Mouse (Mus musculus) midbrain, embryonic 15.5 days (tissue): Measurements from ENCODE around the gene C1qb. TPM values are rescaled to one million over a fixed set of nuclear protein-coding genes. Genes with fewer than 3 reads are reported as not detected.

ENCODE experiments used
- ATAC-seq: fragments of 200-750 bp; cut with Nextera tagmentation; replicated peaks from 2 replicates; pipeline ENCODE4 v1.8.0; 2017; ENCODE audit warnings: moderate TSS enrichment
- H3K27ac ChIP-seq: fragments of 300-500 bp; sonication (generic); 2 replicates; pipeline ENCODE4 v1.5.1; 2015; ENCODE audit warnings: mild to moderate bottlenecking, inconsistent platforms
- H3K27me3 ChIP-seq: fragments of 300-500 bp; sonication (generic); replicated peaks from 2 replicates; pipeline ENCODE4 v1.6.1; 2015; ENCODE audit warnings: inconsistent platforms
- H3K36me3 ChIP-seq: fragments of 300-500 bp; sonication (generic); replicated peaks from 2 replicates; pipeline ENCODE4 v1.6.1; 2015; ENCODE audit warnings: inconsistent platforms
- H3K4me1 ChIP-seq: fragments of 300-500 bp; sonication (generic); 2 replicates; pipeline ENCODE4 v1.6.1; 2015; ENCODE audit warnings: inconsistent platforms
- H3K4me2 ChIP-seq: fragments of 300-500 bp; sonication (generic); 2 replicates; pipeline ENCODE4 v1.6.1; 2015; ENCODE audit warnings: inconsistent platforms, mild to moderate bottlenecking, moderate library complexity
- H3K4me3 ChIP-seq: fragments of 300-500 bp; sonication (generic); 2 replicates; pipeline ENCODE4 v1.5.1; 2015; ENCODE audit warnings: mild to moderate bottlenecking, inconsistent platforms
- H3K9ac ChIP-seq: fragments of 300-500 bp; sonication (generic); 2 replicates; pipeline ENCODE4 v1.6.1; 2015; ENCODE audit warnings: mild to moderate bottlenecking, inconsistent platforms
- H3K9me3 ChIP-seq: fragments of 300-500 bp; sonication (generic); 2 replicates; pipeline ENCODE4 v1.6.1; 2016; ENCODE audit warnings: inconsistent platforms
- WGBS: fragments of 180-500 bp; shearing (Covaris S2); methylation state at CpG from one replicate; pipeline ENCODE4 v1.1.7; 2015; ENCODE audit warnings: mixed read lengths; 5-methylcytosine and 5-hydroxymethylcytosine counted together
- polyA plus RNA-seq: library from polyadenylated mRNA; unstranded; fragments of >200 nt; fragmentation: Nextera tagmentation; extraction: Ambion mirVana; gene quantifications from 2 replicates; pipeline ENCODE4 v1.2.1, GENCODE M21; 2015

The C1qb gene
- polyA plus RNA-seq, 1 experiment from 2014 or later, result 39.7 TPM

DNA sequence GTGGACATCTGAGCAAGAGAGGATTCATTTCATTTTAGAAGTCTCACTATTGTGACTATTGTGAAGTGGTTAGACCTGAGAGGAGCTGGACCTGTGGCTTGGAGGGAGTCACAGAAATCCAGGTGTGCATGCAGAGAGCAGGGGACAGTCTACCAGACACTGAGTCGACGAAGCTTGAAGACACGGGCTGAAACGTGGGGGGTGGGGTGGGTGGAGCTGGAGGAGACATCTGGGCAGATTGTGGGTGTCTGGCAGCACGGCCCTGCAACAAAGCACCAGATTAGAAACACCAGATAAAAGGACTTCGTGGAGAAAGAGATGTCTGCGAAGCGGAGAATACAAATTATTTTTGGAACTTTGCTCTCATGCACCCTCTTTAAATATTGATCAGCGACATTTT lies 22.5 kb downstream of the C1qb start:
- Histone ChIP-seq H3K4me3 (no peak overlapping the region), H3K9ac (no peak overlapping the region), H3K4me1 (peaks cover 53% of the 10 kb centered on the region), H3K27ac (no peak overlapping the region), H3K36me3 (no peaks in the 10 kb centered on the region), H3K27me3 (no peaks in the 10 kb centered on the region), H3K4me2 (no peak overlapping the region), H3K9me3 (no peaks in the 10 kb centered on the region)
- ATAC-seq, result no peak
- WGBS, result 15% methylated on average over 9 of the region's 9 CpGs

DNA sequence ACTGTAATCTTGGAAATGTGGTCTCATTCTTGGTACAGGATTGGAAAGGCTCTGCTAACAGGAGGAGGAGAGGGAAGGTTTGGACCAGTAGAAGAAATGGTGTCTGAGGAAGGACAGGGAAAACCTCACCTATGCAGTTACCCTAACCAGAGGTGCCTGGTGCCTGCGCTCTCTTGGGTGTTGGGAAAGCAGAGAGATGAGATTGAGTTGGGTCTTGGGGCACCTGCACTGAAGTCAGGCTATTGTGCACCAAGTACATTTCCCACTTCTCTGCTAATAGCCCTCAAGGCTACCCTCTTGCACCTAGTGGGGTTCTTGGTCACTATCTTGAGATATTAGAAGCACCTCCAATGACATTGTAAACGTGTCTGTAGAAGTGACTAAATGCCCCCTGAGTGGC lies 23.6 kb downstream of the C1qb start:
- H3K27me3 ChIP-seq, result no peaks in the 10 kb centered on the region
- H3K4me1 ChIP-seq, result peaks cover 45% of the 10 kb centered on the region
- ATAC-seq, result no peak
- H3K9ac ChIP-seq, result no peak overlapping the region
- WGBS, result 72% methylated on average over 2 of the region's 2 CpGs
- H3K36me3 ChIP-seq, result no peaks in the 10 kb centered on the region
- H3K9me3 ChIP-seq, result no peaks in the 10 kb centered on the region
- no peak overlapping the region for H3K4me2 ChIP-seq
- peak overlapping the region; percentile 60 for H3K27ac ChIP-seq
- no peak overlapping the region for H3K4me3 ChIP-seq

DNA sequence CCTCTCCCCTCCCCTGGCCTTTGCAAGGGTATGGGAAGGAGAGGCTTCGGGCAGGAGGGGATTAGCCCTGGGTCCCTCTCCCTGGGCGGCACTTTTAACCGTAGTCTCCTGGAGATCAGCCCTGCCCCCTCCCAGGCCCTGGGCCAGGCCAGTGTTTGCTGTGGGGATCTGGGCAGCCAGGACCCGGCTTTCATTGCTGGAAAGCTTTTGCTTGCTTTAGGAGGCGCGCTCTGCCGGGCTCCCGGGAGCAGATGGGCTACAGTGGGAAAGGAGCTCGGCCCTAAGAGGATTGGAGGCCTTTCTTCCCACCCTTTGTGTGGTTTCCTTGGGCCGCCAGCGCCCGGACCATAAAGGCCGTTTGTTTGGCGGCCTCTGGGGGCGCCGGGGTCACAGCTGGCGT lies 24.2 kb downstream of the C1qb start:
- WGBS, result 3% methylated on average over 17 of the region's 17 CpGs
- Histone ChIP-seq H3K4me1 (peaks cover 43% of the 10 kb centered on the region), H3K9me3 (no peaks in the 10 kb centered on the region), H3K4me3 (no peak overlapping the region), H3K27ac (peak overlapping the region; percentile 60), H3K4me2 (no peak overlapping the region), H3K36me3 (no peaks in the 10 kb centered on the region), H3K27me3 (no peaks in the 10 kb centered on the region), H3K9ac (no peak overlapping the region)
- ATAC-seq, result no peak; the same call in 1 of the 2 replicates

- H3K9ac ChIP-seq, result no peak overlapping the region
- H3K9me3 ChIP-seq, result no peaks in the 10 kb centered on the region
- H3K4me3 ChIP-seq, result no peak overlapping the region
- H3K27me3 ChIP-seq, result no peaks in the 10 kb centered on the region
- H3K27ac ChIP-seq, result no peak overlapping the region
- H3K4me2 ChIP-seq, result no peak overlapping the region
- no peak for ATAC-seq
- peaks cover 33% of the 10 kb centered on the region for H3K4me1 ChIP-seq
- 86% methylated on average over 7 of the region's 7 CpGs for WGBS
- no peaks in the 10 kb centered on the region for H3K36me3 ChIP-seq
Observed at GRCm38 (mm10) chr4:136860022-136860421, 26.0 kb downstream of the C1qb start.

- Histone ChIP-seq H3K4me2 (no peak overlapping the region), H3K4me1 (no peaks in the 10 kb centered on the region), H3K9ac (no peak overlapping the region), H3K27me3 (no peaks in the 10 kb centered on the region), H3K4me3 (no peak overlapping the region), H3K36me3 (no peaks in the 10 kb centered on the region), H3K9me3 (no peaks in the 10 kb centered on the region), H3K27ac (no peak overlapping the region)
- 25% methylated on average over 6 of the region's 6 CpGs for WGBS
- ATAC-seq, result no peak
Observed at GRCm38 (mm10) chr4:136855081-136855480, 30.9 kb downstream of the C1qb start.

- WGBS, result 90% methylated on average over 12 of the region's 12 CpGs
- no peak overlapping the region for H3K9ac ChIP-seq
- H3K27me3 ChIP-seq, result no peaks in the 10 kb centered on the region
- H3K4me2 ChIP-seq, result no peak overlapping the region
- no peak overlapping the region for H3K27ac ChIP-seq
- ATAC-seq, result no peak
- no peaks in the 10 kb centered on the region for H3K4me1 ChIP-seq
- H3K4me3 ChIP-seq, result no peak overlapping the region
- no peaks in the 10 kb centered on the region for H3K9me3 ChIP-seq
- no peaks in the 10 kb centered on the region for H3K36me3 ChIP-seq
Observed at GRCm38 (mm10) chr4:136852989-136853388, 33.0 kb downstream of the C1qb start.

DNA sequence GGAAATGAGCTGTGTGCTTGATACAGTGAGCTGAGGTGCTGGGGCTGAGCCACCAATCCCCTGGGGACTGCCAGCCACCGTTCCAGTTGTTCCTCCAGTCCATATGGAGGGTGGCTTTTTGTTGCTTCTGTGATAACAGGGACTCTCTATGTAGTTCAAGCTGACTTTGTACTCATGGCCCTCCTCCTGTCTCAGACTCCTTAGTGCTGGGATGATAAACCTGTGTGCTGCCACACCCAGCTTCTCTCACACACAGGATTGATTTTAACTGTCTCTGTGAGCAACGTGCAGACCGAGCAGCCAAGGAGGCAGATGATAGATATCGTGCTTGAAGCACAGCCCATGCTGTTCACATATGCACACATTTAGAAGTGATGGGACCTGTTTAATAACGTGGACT lies 33.9 kb downstream of the C1qb start:
- no peak overlapping the region for H3K27ac ChIP-seq
- H3K9ac ChIP-seq, result no peak overlapping the region
- H3K9me3 ChIP-seq, result no peaks in the 10 kb centered on the region
- H3K4me3 ChIP-seq, result no peak overlapping the region
- H3K4me1 ChIP-seq, result peaks cover 3% of the 10 kb centered on the region
- 66% methylated on average over 5 of the region's 5 CpGs for WGBS
- no peaks in the 10 kb centered on the region for H3K27me3 ChIP-seq
- H3K36me3 ChIP-seq, result no peaks in the 10 kb centered on the region
- no peak overlapping the region for H3K4me2 ChIP-seq
- no peak for ATAC-seq

- no peak for ATAC-seq
- no peak overlapping the region for H3K27ac ChIP-seq
- no peak overlapping the region for H3K9ac ChIP-seq
- 62% methylated on average over 4 of the region's 4 CpGs for WGBS
- no peaks in the 10 kb centered on the region for H3K27me3 ChIP-seq
- peaks cover 14% of the 10 kb centered on the region for H3K4me1 ChIP-seq
- H3K4me2 ChIP-seq, result no peak overlapping the region
- no peaks in the 10 kb centered on the region for H3K9me3 ChIP-seq
- no peak overlapping the region for H3K4me3 ChIP-seq
- no peaks in the 10 kb centered on the region for H3K36me3 ChIP-seq
Observed at GRCm38 (mm10) chr4:136848565-136848964, 37.4 kb downstream of the C1qb start.

GRCm38 (mm10) chr4:136847166-136847565 lies 38.8 kb downstream of the C1qb start:
- Histone ChIP-seq H3K36me3 (no peaks in the 10 kb centered on the region), H3K9ac (no peak overlapping the region), H3K27me3 (no peaks in the 10 kb centered on the region), H3K9me3 (no peaks in the 10 kb centered on the region), H3K4me1 (peaks cover 14% of the 10 kb centered on the region), H3K4me2 (no peak overlapping the region), H3K4me3 (no peak overlapping the region), H3K27ac (no peak overlapping the region)
- ATAC-seq, result no peak
- WGBS, result 52% methylated on average over 6 of the region's 6 CpGs

- Histone ChIP-seq H3K27me3 (no peaks in the 10 kb centered on the region), H3K36me3 (no peaks in the 10 kb centered on the region), H3K27ac (no peak overlapping the region), H3K4me2 (no peak overlapping the region), H3K9ac (no peak overlapping the region), H3K9me3 (no peaks in the 10 kb centered on the region), H3K4me1 (peaks cover 30% of the 10 kb centered on the region), H3K4me3 (no peak overlapping the region)
- WGBS, result 89% methylated on average over 10 of the region's 10 CpGs
- ATAC-seq, result no peak
Observed at GRCm38 (mm10) chr4:136842802-136843201, 43.2 kb downstream of the C1qb start.

- Histone ChIP-seq H3K4me2 (no peak overlapping the region), H3K4me3 (no peak overlapping the region), H3K9me3 (no peaks in the 10 kb centered on the region), H3K36me3 (no peaks in the 10 kb centered on the region), H3K27me3 (no peaks in the 10 kb centered on the region), H3K4me1 (peaks cover 33% of the 10 kb centered on the region), H3K9ac (no peak overlapping the region), H3K27ac (no peak overlapping the region)
- no peak for ATAC-seq
- 89% methylated on average over 4 of the region's 4 CpGs for WGBS
Observed at GRCm38 (mm10) chr4:136842033-136842432, 44.0 kb downstream of the C1qb start.

- peak; percentile 44; the same call in 1 of the 2 replicates for ATAC-seq
- 1% methylated on average over 5 of the region's 5 CpGs for WGBS
Observed at GRCm38 (mm10) chr4:136841056-136841455, 44.9 kb downstream of the C1qb start.

GRCm38 (mm10) chr4:136838462-136838861 lies 47.5 kb downstream of the C1qb start:
- Histone ChIP-seq H3K27ac (no peak overlapping the region), H3K4me2 (no peak overlapping the region), H3K36me3 (no peaks in the 10 kb centered on the region), H3K9ac (no peak overlapping the region), H3K9me3 (no peaks in the 10 kb centered on the region), H3K27me3 (no peaks in the 10 kb centered on the region), H3K4me1 (peaks cover 41% of the 10 kb centered on the region), H3K4me3 (no peak overlapping the region)
- 35% methylated on average over 9 of the region's 9 CpGs for WGBS
- no peak for ATAC-seq

More at GRCm38 (mm10) chr4:136841056-136841455, 44.9 kb downstream of the C1qb start:
- Histone ChIP-seq H3K9ac (0 out of 2 replicates have a peak overlapping the region, but pooled peaks have one; percentile 6), H3K27me3 (no peaks in the 10 kb centered on the region), H3K36me3 (no peaks in the 10 kb centered on the region), H3K4me3 (no peak overlapping the region), H3K4me2 (no peak overlapping the region), H3K27ac (no peak overlapping the region), H3K9me3 (no peaks in the 10 kb centered on the region), H3K4me1 (peaks cover 37% of the 10 kb centered on the region)
